Mouse (Mus musculus) neutrophil, adult 65 days (primary cell): ENCODE measurements around the gene Syce3. TPM values are rescaled to one million over a fixed set of nuclear protein-coding genes. Genes with fewer than 3 reads are reported as not detected.

Experiments
- total RNA-seq: library from RNA; stranded (reverse); gene quantifications from 2 replicates; pipeline ENCODE4 v1.2.4, GENCODE M21; 2023

Gene Syce3
- not detected in 2 replicates for total RNA-seq

GRCm38 (mm10) chr15:89410118-89410517 is at the start of gene Syce3:
Gene Syce3, minus strand, starts transcription at chr15:89410503.

GRCm38 (mm10) chr15:89453865-89454478 is 43.7 kb upstream of the Syce3 start, which contains the start of gene Mapk8ip2:
Gene Mapk8ip2, plus strand, starts transcription at chr15:89453913.

GRCm38 (mm10) chr15:89429352-89430221 is 19.3 kb upstream of the Syce3 start, which contains the start of the genes C730034F03Rik, Gm44502 and Chkb:
Gene C730034F03Rik, plus strand, starts transcription at chr15:89429589.
Gene Gm44502, minus strand, starts transcription at chr15:89429696.
Gene Chkb, minus strand, starts transcription at chr15:89429908.

GRCm38 (mm10) chr15:89425711-89426121 is 15.4 kb upstream of the Syce3 start, which contains the start of gene Cpt1b:
Gene Cpt1b, minus strand, starts transcription at chr15:89425863.

GRCm38 (mm10) chr15:89384617-89385016 is 25.7 kb downstream of the Syce3 start, which contains the start of gene Klhdc7b:
Gene Klhdc7b, plus strand, starts transcription at chr15:89384917.

GRCm38 (mm10) chr15:89378831-89379401 is 31.4 kb downstream of the Syce3 start, which contains the start of gene Odf3b:
Gene Odf3b, minus strand, starts transcription at chr15:89379282.

GRCm38 (mm10) chr15:89376957-89377356 is 33.3 kb downstream of the Syce3 start, which contains the start of gene Tymp:
Gene Tymp, minus strand, starts transcription at chr15:89377039.

GRCm38 (mm10) chr15:89373762-89374248 is 36.5 kb downstream of the Syce3 start, which contains the start of gene Sco2:
Gene Sco2, minus strand, starts transcription at chr15:89373846.

GRCm38 (mm10) chr15:89355241-89356187 is 54.8 kb downstream of the Syce3 start, which contains the start of the genes Lmf2 and Ncaph2:
Gene Lmf2, minus strand, starts transcription at chr15:89355659.
Gene Ncaph2, plus strand, starts transcription at chr15:89355719.

Other genes with a start within 250 kb of the Syce3 start
- gene Plxnb2, start 229.7 kb downstream of the Syce3 start, total RNA-seq, result 47.8 and 51.8 TPM in 2 replicates
- 1.6 and 2.4 TPM in 2 replicates for gene Dennd6b, start 214.0 kb downstream of the Syce3 start, total RNA-seq
- gene Ppp6r2, start 198.9 kb downstream of the Syce3 start, total RNA-seq, result 23.7 and 23.8 TPM in 2 replicates
- gene Sbf1, start 95.2 kb downstream of the Syce3 start, total RNA-seq, result 106 and 168 TPM in 2 replicates
- not detected in 2 replicates for gene Adm2, start 87.8 kb downstream of the Syce3 start, total RNA-seq
- not detected in 2 replicates for gene Miox, start 76.1 kb downstream of the Syce3 start, total RNA-seq
- gene Lmf2, start 54.8 kb downstream of the Syce3 start, total RNA-seq, result 25.7 and 31.6 TPM in 2 replicates
- gene Ncaph2, start 54.8 kb downstream of the Syce3 start, total RNA-seq, result 72.6 and 116 TPM in 2 replicates
- gene Sco2, start 36.7 kb downstream of the Syce3 start, total RNA-seq, result 5.7 TPM in 2 replicates
- 0.25 TPM in 1 of 2 replicates, not detected in the other for gene Tymp, start 33.5 kb downstream of the Syce3 start, total RNA-seq
- gene Odf3b, start 31.2 kb downstream of the Syce3 start, total RNA-seq, result not detected in 2 replicates
- gene Klhdc7b, start 25.6 kb downstream of the Syce3 start, total RNA-seq, result not detected in 2 replicates
- 2.4 and 4.4 TPM in 2 replicates for gene Cpt1b, start 15.4 kb upstream of the Syce3 start, total RNA-seq
- gene C730034F03Rik, start 19.1 kb upstream of the Syce3 start, total RNA-seq, result 3.8 and 5.0 TPM in 2 replicates
- 0.51 and 1.1 TPM in 2 replicates for gene Gm44502, start 19.2 kb upstream of the Syce3 start, total RNA-seq
- 154 and 204 TPM in 2 replicates for gene Chkb, start 19.4 kb upstream of the Syce3 start, total RNA-seq
- gene Mapk8ip2, start 43.4 kb upstream of the Syce3 start, total RNA-seq, result not detected in 2 replicates
- gene Arsa, start 66.9 kb upstream of the Syce3 start, total RNA-seq, result 10.9 and 11.9 TPM in 2 replicates
- gene Shank3, start 89.1 kb upstream of the Syce3 start, total RNA-seq, result 0.23 and 0.69 TPM in 2 replicates
- not detected in 2 replicates for gene Acr, start 157.8 kb upstream of the Syce3 start, total RNA-seq
- 1.2 and 1.3 TPM in 2 replicates for gene Rabl2, start 181.4 kb upstream of the Syce3 start, total RNA-seq